Comparison of ENCODE assay signal across 13 mouse cellular contexts in genomic region chr2:12329068-12329407, GRCm38 (mm10). TPM values are rescaled to one million over a fixed set of nuclear protein-coding genes. Genes with fewer than 3 reads are reported as not detected.
DNase-seq lines count a peak whose midpoint lies in the region; ATAC-seq lines count a peak whose summit lies in the region.
"Had no signal": no experiment of that assay in that cellular context is flagged by ENCODE, and none has a peak within 500 bp of the region (broad histone marks: within the 10 kb centered on the region; RNA-seq: fewer than 3 reads in every experiment).

No protein-coding gene starts in this region.

- 32% methylated on average over 5 of the region's 5 CpGs for WGBS in heart, embryonic 16.5 days
- 27% methylated on average over 5 of the region's 5 CpGs for WGBS in embryonic facial prominence, embryonic 12.5 days
- WGBS in hindbrain, embryonic 13.5 days, result 15% methylated on average over 5 of the region's 5 CpGs
- 23% methylated on average over 5 of the region's 5 CpGs for WGBS in midbrain, embryonic 16.5 days

- no peak for DNase-seq in heart, postnatal 25 days (ENCODE audit: low spot score)
- no peak for DNase-seq in adrenal gland, postnatal 36 days
- DNase-seq in cerebellum, adult 11-12 months, result no peak
- no peak for DNase-seq in spleen, postnatal 4 days (ENCODE audit: low spot score in 2 of 2)
- DNase-seq: adrenal gland, postnatal 10 days; cerebellum, adult 2 months had no signal

- no peak overlapping the region for H3K9ac ChIP-seq in heart, embryonic 16.5 days (ENCODE audit: low read length)
- no peak overlapping the region for H3K9ac ChIP-seq in embryonic facial prominence, embryonic 12.5 days
- H3K9ac ChIP-seq in hindbrain, embryonic 13.5 days, result no peak overlapping the region
- H3K9ac ChIP-seq in midbrain, embryonic 16.5 days (ENCODE audit: low read depth, low read length), result no peak overlapping the region

- intact Hi-C loops in heart, postnatal 25 days (cut with DNase I), result no loop called here

- peak overlapping the region; percentile 4; the same call in 1 of the 2 replicates for H3K27ac ChIP-seq in heart, embryonic 16.5 days (ENCODE audit: low read length)
- 0 out of 2 replicates have a peak overlapping the region, but pooled peaks have one; percentile 54 for H3K27ac ChIP-seq in embryonic facial prominence, embryonic 12.5 days
- H3K27ac ChIP-seq in hindbrain, embryonic 13.5 days, result peak overlapping the region; percentile 62
- no peak overlapping the region for H3K27ac ChIP-seq in midbrain, embryonic 16.5 days (ENCODE audit: low read length)

- no peak for ATAC-seq in heart, embryonic 16.5 days (replicated peaks; ENCODE audit: extremely low read depth, insufficient read depth, low FRiP score)
- ATAC-seq in embryonic facial prominence, embryonic 12.5 days (ENCODE audit: insufficient number of reproducible peaks, insufficient read depth, low FRiP score, low TSS enrichment), result no peak
- ATAC-seq in hindbrain, embryonic 13.5 days (ENCODE audit: low FRiP score), result no peak
- ATAC-seq in midbrain, embryonic 16.5 days, result no peak
- ATAC-seq: inflammation-experienced regulatory T-cells, adult 6 months had no signal

- H3K4me3 ChIP-seq in heart, embryonic 16.5 days (ENCODE audit: low read length), result no peak overlapping the region
- no peak overlapping the region for H3K4me3 ChIP-seq in embryonic facial prominence, embryonic 12.5 days
- H3K4me3 ChIP-seq in hindbrain, embryonic 13.5 days, result peak overlapping the region; percentile 29; the same call in 1 of the 2 replicates
- H3K4me3 ChIP-seq in midbrain, embryonic 16.5 days (ENCODE audit: low read depth, low read length), result no peak overlapping the region
- H3K4me3 ChIP-seq: erythroblast, embryonic 14.5 days had no signal

- H3K36me3 ChIP-seq in heart, embryonic 16.5 days (ENCODE audit: control insufficient read depth, insufficient read depth), result no peaks in the 10 kb centered on the region
- H3K36me3 ChIP-seq in embryonic facial prominence, embryonic 12.5 days, result no peaks in the 10 kb centered on the region
- no peaks in the 10 kb centered on the region for H3K36me3 ChIP-seq in hindbrain, embryonic 13.5 days
- H3K36me3 ChIP-seq in midbrain, embryonic 16.5 days (ENCODE audit: control insufficient read depth, insufficient read depth, low read length), result no peaks in the 10 kb centered on the region

- no peaks in the 10 kb centered on the region for H3K27me3 ChIP-seq in heart, embryonic 16.5 days (ENCODE audit: control insufficient read depth, insufficient read depth, low read length)
- H3K27me3 ChIP-seq in embryonic facial prominence, embryonic 12.5 days, result no peaks in the 10 kb centered on the region
- no peaks in the 10 kb centered on the region for H3K27me3 ChIP-seq in hindbrain, embryonic 13.5 days
- H3K27me3 ChIP-seq in midbrain, embryonic 16.5 days (ENCODE audit: control insufficient read depth, insufficient read depth, low read depth, low read length), result no peaks in the 10 kb centered on the region

- H3K9me3 ChIP-seq in heart, embryonic 16.5 days (replicated peaks; ENCODE audit: control insufficient read depth, low read length), result no peaks in the 10 kb centered on the region
- H3K9me3 ChIP-seq in embryonic facial prominence, embryonic 12.5 days, result no peaks in the 10 kb centered on the region
- H3K9me3 ChIP-seq in hindbrain, embryonic 13.5 days, result no peaks in the 10 kb centered on the region
- H3K9me3 ChIP-seq in midbrain, embryonic 16.5 days (replicated peaks; ENCODE audit: control insufficient read depth, low read length, poor library complexity, severe bottlenecking), result no peaks in the 10 kb centered on the region

- peak overlapping the region; percentile 64; the same call in 1 of the 2 replicates for H3K4me2 ChIP-seq in heart, embryonic 16.5 days (ENCODE audit: low read depth, low read length)
- H3K4me2 ChIP-seq in embryonic facial prominence, embryonic 12.5 days (replicated peaks), result peak overlapping the region; percentile 53
- peak overlapping the region; percentile 52 for H3K4me2 ChIP-seq in hindbrain, embryonic 13.5 days
- H3K4me2 ChIP-seq in midbrain, embryonic 16.5 days (ENCODE audit: low read length), result peak overlapping the region; percentile 59

- peaks cover 14% of the 10 kb centered on the region for H3K4me1 ChIP-seq in heart, embryonic 16.5 days (ENCODE audit: control insufficient read depth, insufficient read depth, low read length)
- peaks cover 18% of the 10 kb centered on the region; the same call in 1 of the 2 replicates for H3K4me1 ChIP-seq in embryonic facial prominence, embryonic 12.5 days
- H3K4me1 ChIP-seq in hindbrain, embryonic 13.5 days (replicated peaks), result peaks cover 23% of the 10 kb centered on the region
- H3K4me1 ChIP-seq in midbrain, embryonic 16.5 days (ENCODE audit: control insufficient read depth, insufficient read depth, low read length), result peaks cover 18% of the 10 kb centered on the region

RNA-seq across cellular contexts. Expression of gene Itga8, which starts 27.3 kb away (rescaled TPM):
- polyA plus RNA-seq in heart, embryonic 16.5 days (2015; fragmentation: Nextera tagmentation; extraction: Ambion mirVana), result 8.9 and 12.4 TPM in 2 replicates
- 1 to 10 TPM; 7.4 to 7.7 TPM for total RNA-seq in heart, postnatal 25 days (2021)
- 15.8 TPM in 2 replicates for polyA plus RNA-seq in embryonic facial prominence, embryonic 12.5 days (2016; fragmentation: Nextera tagmentation; extraction: Ambion mirVana)
- polyA plus RNA-seq in hindbrain, embryonic 13.5 days (2015; fragmentation: Nextera tagmentation; extraction: Ambion mirVana), result 2.3 and 2.4 TPM in 2 replicates
- polyA plus RNA-seq in midbrain, embryonic 16.5 days (2015; fragmentation: Nextera tagmentation; extraction: Ambion mirVana), result 2.1 and 2.6 TPM in 2 replicates
- 10 to 100 TPM; 20.8 to 24.1 TPM for total RNA-seq in adrenal gland, postnatal 36 days (2021)
- polyA plus RNA-seq: C2C12; erythroblast, embryonic 14.5 days; inflammation-experienced regulatory T-cells, adult 6 months had no signal
